8 mouse cellular contexts compared by ENCODE assay signal in the genomic region with DNA sequence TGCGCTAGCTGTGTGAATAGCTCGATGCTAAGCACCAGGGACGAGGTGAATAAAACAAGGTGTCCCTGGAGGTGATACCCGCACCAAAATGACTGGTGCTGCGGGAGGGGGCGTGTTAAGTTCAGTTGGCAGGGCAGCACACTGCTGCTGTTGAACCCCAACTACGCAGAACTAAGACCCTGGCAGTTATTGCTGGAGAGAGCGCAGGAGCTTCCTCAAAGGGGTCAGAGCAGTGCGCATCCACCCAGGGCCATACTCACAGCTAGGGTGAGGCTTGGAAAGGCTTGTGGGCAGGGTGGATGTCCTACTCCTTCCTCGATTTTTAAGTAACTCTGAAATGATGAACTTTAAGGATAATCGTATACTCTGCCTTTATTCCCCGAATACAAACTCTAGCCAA. TPM values are rescaled to one million over a fixed set of nuclear protein-coding genes. Genes with fewer than 3 reads are reported as not detected.
DNase-seq lines count a peak whose midpoint lies in the region; ATAC-seq and TF ChIP-seq lines count a peak whose summit lies in the region.

No protein-coding gene starts in this region.

- H3K36me3 ChIP-seq in heart, embryonic 13.5 days = peaks cover 19% of the 10 kb centered on the region
- peaks cover 43% of the 10 kb centered on the region for H3K36me3 ChIP-seq in G1E (replicated peaks)
- peaks cover 13% of the 10 kb centered on the region for H3K36me3 ChIP-seq in heart, postnatal 0 days (replicated peaks; ENCODE audit: control insufficient read depth, insufficient read depth, low read length)
- peaks cover 37% of the 10 kb centered on the region for H3K36me3 ChIP-seq in megakaryocyte, embryonic 14.5 days (replicated peaks; ENCODE audit: low read length)

- H3K9me3 ChIP-seq in heart, embryonic 13.5 days = no peaks in the 10 kb centered on the region
- H3K9me3 ChIP-seq in G1E (replicated peaks) = no peaks in the 10 kb centered on the region; the same call in 1 of the 2 replicates
- no peaks in the 10 kb centered on the region for H3K9me3 ChIP-seq in heart, postnatal 0 days (replicated peaks; ENCODE audit: control insufficient read depth, low read length)
- H3K9me3 ChIP-seq in megakaryocyte, embryonic 14.5 days = no peaks in the 10 kb centered on the region

- H3K4me2 ChIP-seq in heart, embryonic 13.5 days = peak overlapping the region; percentile 93
- peak overlapping the region; percentile 85 for H3K4me2 ChIP-seq in heart, postnatal 0 days (ENCODE audit: low read depth, low read length)

- no peak for ATAC-seq in heart, embryonic 13.5 days (ENCODE audit: extremely low read depth, insufficient number of reproducible peaks, low FRiP score, low TSS enrichment)
- peak; percentile 45; the same call in 1 of the 2 replicates for ATAC-seq in G1E (ENCODE audit: extremely low read depth, insufficient number of reproducible peaks, low FRiP score, poor library complexity, severe bottlenecking)
- peak; percentile 8; the same call in 1 of the 2 replicates for ATAC-seq in heart, postnatal 0 days (ENCODE audit: insufficient read depth, low read depth)

- no peak for TF ChIP-seq EP300 in heart, postnatal 0 days (IDR thresholded peaks at IDR 0.05; ENCODE audit: low read depth)

- H3K4me1 ChIP-seq in heart, embryonic 13.5 days = peaks cover 17% of the 10 kb centered on the region
- H3K4me1 ChIP-seq in G1E (ENCODE audit: insufficient read depth, low read depth, low read length) = peaks cover 35% of the 10 kb centered on the region
- no peaks in the 10 kb centered on the region; the same call in 1 of the 2 replicates for H3K4me1 ChIP-seq in heart, postnatal 0 days (ENCODE audit: control insufficient read depth, insufficient read depth)
- H3K4me1 ChIP-seq in megakaryocyte, embryonic 14.5 days = peaks cover 54% of the 10 kb centered on the region

- peak overlapping the region; percentile 58 for H3K4me3 ChIP-seq in heart, embryonic 13.5 days
- H3K4me3 ChIP-seq in G1E (ENCODE audit: low read depth, low read length) = peak overlapping the region; percentile 82
- H3K4me3 ChIP-seq in heart, postnatal 0 days (ENCODE audit: low read depth, low read length) = peak overlapping the region; percentile 71
- peak overlapping the region; percentile 98 for H3K4me3 ChIP-seq in megakaryocyte, embryonic 14.5 days (replicated peaks)

- peak overlapping the region; percentile 82 for H3K9ac ChIP-seq in heart, embryonic 13.5 days
- H3K9ac ChIP-seq in heart, postnatal 0 days (replicated peaks; ENCODE audit: low read depth, low read length) = peak overlapping the region; percentile 72

- H3K27ac ChIP-seq in heart, embryonic 13.5 days (replicated peaks) = no peak overlapping the region
- no peak overlapping the region for H3K27ac ChIP-seq in heart, postnatal 0 days (ENCODE audit: low read depth)

- peaks cover 33% of the 10 kb centered on the region for H3K27me3 ChIP-seq in heart, embryonic 13.5 days (replicated peaks)
- H3K27me3 ChIP-seq in G1E (ENCODE audit: insufficient read depth, low read length) = peaks cover 8% of the 10 kb centered on the region; the same call in 1 of the 2 replicates
- 0 out of 2 replicates have a peak, but pooled peaks cover 5% of the 10 kb centered on the region for H3K27me3 ChIP-seq in heart, postnatal 0 days (ENCODE audit: control insufficient read depth, insufficient read depth, low read length)
- H3K27me3 ChIP-seq in megakaryocyte, embryonic 14.5 days (replicated peaks) = peaks cover 31% of the 10 kb centered on the region

- WGBS in heart, embryonic 13.5 days = 21% methylated on average over 12 of the region's 12 CpGs
- 19% methylated on average over 12 of the region's 12 CpGs for WGBS in heart, postnatal 0 days

- TF ChIP-seq CTCF in G1E (IDR thresholded peaks at IDR 0.05; ENCODE audit: low read depth, low read length) = no peak
- no peak for TF ChIP-seq CTCF in heart, postnatal 0 days (IDR thresholded peaks at IDR 0.05; ENCODE audit: low read depth)

- no peak for DNase-seq in heart, postnatal 14 days
- DNase-seq in G1E (ENCODE audit: low spot score) = peak; percentile 14
- no peak for DNase-seq in heart, postnatal 0 days (ENCODE audit: low spot score)
- DNase-seq in layer of hippocampus, postnatal 14 days (ENCODE audit: low spot score in 2 of 2) = no peak
- no peak for DNase-seq in adrenal gland, postnatal 10 days
- no peak for DNase-seq in frontal cortex, adult 2 months (ENCODE audit: extremely low spot score in 1 of 2, low spot score in 1 of 2)

- intact Hi-C loops in heart, postnatal 14 days (cut with DNase I) = no loop called here

RNA-seq across cellular contexts. Expression of a gene that starts 0.5 kb away (rescaled TPM):
- 14.3 and 15.6 TPM in 2 replicates for polyA plus RNA-seq in heart, embryonic 13.5 days (2015; fragmentation: Nextera tagmentation; extraction: Ambion mirVana)
- 10 to 100 TPM; 11.9 to 12.9 TPM for total RNA-seq in heart, postnatal 14 days (2021)
- total RNA-seq in G1E (2014; fragmentation: Nextera tagmentation) (19.1 and 29.1 TPM in 2 replicates), G1E (2017) (17.6 and 18.4 TPM in 2 replicates)
- polyA plus RNA-seq in G1E (2012) = 12.0 and 18.8 TPM in 2 replicates
- total RNA-seq in heart, postnatal 0 days (2014; rRNA removed; ENCODE audit: low replicate concordance) = 9.5 and 11.7 TPM in 2 replicates
- polyA plus RNA-seq in heart, postnatal 0 days (2015; fragmentation: Nextera tagmentation; extraction: Ambion mirVana) = 9.7 TPM in 2 replicates
- polyA plus RNA-seq in megakaryocyte, embryonic 14.5 days (2012; ENCODE audit: insufficient read depth, low replicate concordance) = 5.5 and 11.1 TPM in 2 replicates
- total RNA-seq in layer of hippocampus, postnatal 14 days (2021) = 10 to 100 TPM; 10.3 to 11.6 TPM
- total RNA-seq in adrenal gland, postnatal 10 days (2021) = 10 to 100 TPM; 11.0 to 16.9 TPM
- polyA plus RNA-seq in frontal cortex, adult 2 months (2012; rRNA removed) = 12.8 and 13.5 TPM in 2 replicates

RNA-seq across cellular contexts. Expression of a gene that starts 12.0 kb away (rescaled TPM):
- not detected in 2 replicates for polyA plus RNA-seq in heart, embryonic 13.5 days (2015; fragmentation: Nextera tagmentation; extraction: Ambion mirVana)
- total RNA-seq in heart, postnatal 14 days (2021) = under 1 TPM; 0.41 to 0.65 TPM
- total RNA-seq in G1E (2014; fragmentation: Nextera tagmentation) (not detected in 2 replicates), G1E (2017) (not detected in 2 replicates)
- polyA plus RNA-seq in G1E (2012) = not detected in 2 replicates
- not detected in 2 replicates for total RNA-seq in heart, postnatal 0 days (2014; rRNA removed; ENCODE audit: low replicate concordance)
- not detected in 2 replicates for polyA plus RNA-seq in heart, postnatal 0 days (2015; fragmentation: Nextera tagmentation; extraction: Ambion mirVana)
- not detected in 2 replicates for polyA plus RNA-seq in megakaryocyte, embryonic 14.5 days (2012; ENCODE audit: insufficient read depth, low replicate concordance)
- total RNA-seq in layer of hippocampus, postnatal 14 days (2021) = under 1 TPM; 0.23 to 0.26 TPM
- under 1 TPM in 1 of 2 experiments, not detected in 1; 0.18 TPM for total RNA-seq in adrenal gland, postnatal 10 days (2021)
- polyA plus RNA-seq in frontal cortex, adult 2 months (2012; rRNA removed) = 0.08 and 0.26 TPM in 2 replicates
